Mouse (Mus musculus) erythroblast, adult 5-6 weeks (primary cell): ENCODE results near the gene Zfp853. TPM values are rescaled to one million over a fixed set of nuclear protein-coding genes. Genes with fewer than 3 reads are reported as not detected.

Experiments used
- ATAC-seq: replicated peaks from 2 replicates; pipeline ENCODE4 v1.8.0; 2016; ENCODE audit warnings: moderate number of reproducible peaks, mild to moderate bottlenecking, moderate TSS enrichment, inconsistent platforms; ENCODE audit not compliant: poor library complexity, low FRiP score, severe bottlenecking
- total RNA-seq, 2 experiments: library from RNA; stranded (forward) in 1 of 2; stranded (reverse) in 1 of 2; fragments of 150-400 nt in 1 of 2; fragments of 200-764, 138-1000 nt in 1 of 2; gene quantifications; 2 replicates each; pipeline versions ENCODE4 v1.2.3 to v1.2.4; 2015 to 2017; ENCODE audit warnings: low replicate concordance in 2 of 2

Zfp853 gene
- total RNA-seq (2015; ENCODE audit: low replicate concordance) (not detected in 2 replicates), total RNA-seq (2017; ENCODE audit: low replicate concordance) (not detected in 2 replicates)

DNA sequence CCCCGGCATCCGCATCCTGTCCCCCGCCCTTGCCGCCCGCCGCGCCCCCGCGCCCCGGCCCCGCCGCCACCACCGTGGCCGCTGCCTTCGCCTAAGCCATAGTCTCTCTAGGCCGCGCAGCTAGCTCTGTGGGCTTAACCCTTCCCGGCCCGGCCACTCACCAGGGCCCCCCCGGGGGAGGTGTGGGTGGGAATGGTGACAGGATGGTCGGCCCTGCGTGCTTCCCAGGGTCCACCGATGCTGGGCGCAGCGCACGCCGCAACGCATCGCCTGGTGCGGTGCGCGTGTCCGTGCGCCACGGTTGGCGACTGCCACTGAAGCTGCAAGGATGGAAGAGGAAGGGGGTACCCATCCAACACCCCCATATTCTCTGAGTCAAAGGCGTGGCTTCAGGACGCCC is at the start of gene Zfp853:
Zfp853 (minus strand) TSS at position 220 of the 400 bp plus-strand sequence.
- no peak for ATAC-seq

DNA sequence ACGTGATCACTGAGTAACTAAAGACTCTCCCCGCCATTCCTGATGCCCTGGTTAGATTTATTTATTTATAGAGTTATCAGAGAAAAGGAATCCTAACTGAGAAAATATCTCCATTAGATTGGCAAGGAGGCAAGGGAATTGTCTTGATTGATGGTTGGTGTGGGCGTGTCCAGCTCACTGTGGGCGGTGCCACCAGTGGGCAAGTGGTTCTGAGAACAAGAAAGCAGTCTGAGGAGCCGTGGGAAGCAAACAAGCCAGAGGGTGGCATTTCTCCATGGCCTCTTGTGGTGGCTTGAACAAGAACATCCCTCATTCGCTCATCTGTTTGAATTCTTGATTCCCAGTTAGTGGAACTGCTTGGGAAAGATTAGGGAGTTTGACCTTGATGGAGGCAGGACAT is 46.2 kb upstream of the Zfp853 start:
- ATAC-seq: no peak

- no peak for ATAC-seq
Measured at GRCm38 (mm10) chr5:143336559-143336958, 43.1 kb upstream of the Zfp853 start.

DNA sequence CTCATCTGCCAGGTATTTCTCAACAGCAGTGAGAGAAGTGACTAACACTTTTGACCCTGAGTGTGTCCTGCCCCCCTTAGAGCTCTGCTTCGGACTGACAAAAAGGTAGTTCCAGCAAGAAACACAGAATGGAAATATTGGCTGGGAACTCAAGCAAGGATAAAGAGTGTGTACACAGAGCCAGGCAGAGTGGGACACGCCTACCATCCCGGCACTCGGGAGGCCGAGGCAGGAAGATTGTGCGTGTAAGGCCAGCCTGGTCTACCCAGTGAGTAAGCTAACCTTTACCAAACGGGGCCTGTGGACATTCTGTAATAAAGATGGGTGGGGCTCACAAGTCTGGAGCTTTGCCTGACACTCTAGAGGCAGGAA is 41.7 kb upstream of the Zfp853 start:
- ATAC-seq: no peak

DNA sequence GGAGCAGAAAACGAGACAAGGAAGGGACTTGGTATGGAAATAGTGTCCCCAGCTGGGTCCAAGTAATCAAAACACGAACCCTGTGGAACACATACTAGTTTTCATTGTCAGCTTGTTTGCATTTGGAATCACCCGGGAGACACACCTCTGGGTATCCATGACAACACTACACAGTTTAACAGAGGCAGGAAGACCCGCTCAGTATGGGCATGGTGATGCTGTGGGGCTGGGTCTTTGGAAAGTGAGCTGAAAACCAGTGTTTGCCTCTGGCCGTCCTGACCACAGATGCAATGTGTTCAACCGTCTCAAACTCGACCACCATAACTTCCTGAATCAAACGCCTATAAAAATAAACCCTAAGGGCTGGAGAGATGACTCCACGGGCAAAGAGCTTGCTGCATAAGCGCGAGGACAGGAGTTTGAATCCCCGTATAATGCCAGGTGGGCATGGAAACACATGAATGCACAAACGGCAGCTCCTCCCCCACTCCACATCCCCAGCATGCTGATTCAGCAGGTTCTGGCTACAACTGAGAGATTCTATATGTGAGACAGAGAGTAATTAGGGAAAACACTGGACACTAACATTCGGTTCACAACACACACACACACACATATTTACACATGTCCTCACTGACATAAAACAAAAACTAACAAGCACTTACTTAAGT is 41.1 kb upstream of the Zfp853 start:
- no peak for ATAC-seq

DNA sequence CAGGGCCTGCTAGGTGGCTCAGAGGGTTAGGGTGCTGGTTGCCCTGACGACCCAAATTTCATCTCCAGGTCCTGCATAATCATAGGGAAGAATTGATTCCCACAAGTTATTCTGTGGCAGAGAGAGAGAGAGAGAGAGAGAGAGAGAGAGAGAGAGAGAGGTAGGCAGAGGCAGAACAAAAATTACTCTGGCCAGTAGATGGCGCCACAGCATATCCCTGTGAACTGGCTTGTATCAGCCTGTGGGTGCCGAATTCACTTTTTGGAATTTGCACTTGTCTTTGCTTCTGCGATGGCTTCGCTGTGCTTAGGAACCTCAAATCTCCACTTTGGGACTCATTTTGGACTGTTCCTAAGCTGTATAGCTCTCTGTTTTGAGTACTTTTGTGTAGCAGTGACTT is 40.4 kb upstream of the Zfp853 start:
- ATAC-seq: no peak

DNA sequence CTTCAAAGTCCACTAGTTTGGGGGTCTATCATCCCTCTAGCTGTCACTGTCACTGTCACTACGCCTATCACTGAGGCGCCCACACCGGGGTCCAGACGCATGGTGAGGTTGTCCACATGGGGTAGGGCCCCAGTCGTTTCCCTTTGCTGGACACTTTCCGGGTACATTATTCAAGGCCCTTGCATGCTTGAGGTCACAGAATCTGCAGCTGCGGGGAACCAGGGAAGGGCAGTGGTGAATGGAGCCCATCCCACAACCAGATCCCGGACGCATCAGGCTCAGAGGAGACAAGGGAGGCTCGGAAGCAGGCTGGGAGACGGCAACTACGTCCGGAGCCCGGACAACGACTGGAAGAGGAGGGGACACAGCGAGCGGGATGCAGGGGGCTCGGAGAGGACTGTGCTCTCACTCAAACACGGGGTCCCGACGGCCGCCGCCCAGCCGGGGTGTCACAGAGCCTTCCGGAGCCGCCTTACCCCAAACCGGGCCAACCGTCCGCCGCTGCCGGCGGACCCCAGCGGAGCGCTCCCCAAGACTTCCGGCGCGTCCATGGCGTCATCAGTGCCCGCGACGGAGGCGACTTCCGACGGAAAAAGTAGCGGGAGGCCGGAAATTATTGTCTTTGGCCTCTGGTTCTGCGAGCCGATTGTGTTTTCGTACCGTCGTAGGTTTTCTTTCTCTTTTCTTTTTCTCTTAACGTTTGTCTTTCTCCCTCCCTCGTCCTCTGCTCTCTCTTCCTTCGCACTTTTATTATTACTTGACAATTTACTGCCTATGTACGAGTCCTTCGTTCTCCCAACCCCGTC is 35.5 kb upstream of the Zfp853 start, which contains the start of gene Zdhhc4:
Zdhhc4 (minus strand) TSS at position 567 of the 806 bp plus-strand sequence.
- ATAC-seq: peak; percentile 80

DNA sequence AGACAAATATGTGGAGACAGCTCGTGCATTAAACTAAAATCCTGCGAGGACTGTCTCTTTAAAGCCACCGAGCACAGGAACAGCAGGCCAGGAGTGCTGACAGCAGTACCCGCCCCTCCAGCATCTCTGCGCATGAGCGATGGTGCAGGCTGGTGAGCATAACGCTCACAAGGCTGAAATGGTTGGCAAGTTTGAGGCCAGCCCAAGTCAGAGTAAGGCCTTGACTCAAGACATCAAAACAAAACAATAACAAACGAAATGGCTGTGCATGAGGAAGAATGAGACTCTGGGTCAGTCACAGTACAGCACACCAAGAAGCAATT is 23.8 kb upstream of the Zfp853 start:
- ATAC-seq: no peak

GRCm38 (mm10) chr5:143316605-143317287 is 23.3 kb upstream of the Zfp853 start:
- ATAC-seq: no peak

GRCm38 (mm10) chr5:143315514-143315888 is 22.1 kb upstream of the Zfp853 start:
- no peak for ATAC-seq

DNA sequence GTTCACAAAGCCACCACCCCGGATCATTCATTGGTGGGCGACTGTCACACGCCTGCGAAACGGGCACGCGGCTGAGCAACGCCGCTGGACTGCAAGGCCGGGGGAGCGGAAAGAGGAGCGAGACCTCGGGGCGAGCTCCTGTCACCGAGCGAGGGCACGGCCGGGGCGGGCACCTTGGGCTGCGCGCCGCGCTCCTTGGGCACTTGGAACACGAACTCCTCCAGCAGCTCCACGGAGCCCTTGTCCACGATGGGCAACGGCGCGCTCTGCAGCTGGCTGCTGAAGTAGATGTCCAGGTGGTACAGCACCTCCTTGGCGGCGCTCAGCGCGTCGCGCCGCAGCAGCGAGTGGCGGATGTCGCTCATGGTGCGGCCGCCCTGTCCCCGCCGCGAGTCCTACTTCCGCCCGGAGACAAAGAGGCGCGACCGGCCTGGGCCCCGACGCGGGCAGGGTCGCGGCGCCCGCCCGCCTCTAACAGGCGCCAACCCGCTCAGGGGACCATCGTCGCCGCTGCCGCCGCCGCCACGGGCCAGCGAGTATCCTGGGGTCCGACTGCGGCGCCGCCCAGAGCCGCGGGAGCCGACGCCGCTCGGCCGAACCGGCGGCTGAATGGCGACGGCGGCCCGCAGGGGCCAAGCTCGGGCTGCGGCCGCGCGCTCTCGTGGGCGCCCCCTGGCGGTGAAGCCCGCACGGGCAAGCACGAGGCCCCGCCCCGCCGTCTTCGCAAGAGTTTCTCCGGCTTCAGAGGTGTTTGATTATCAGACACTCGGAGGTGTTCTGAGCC is 21.5 kb upstream of the Zfp853 start, which contains the start of gene E130309D02Rik:
E130309D02Rik (minus strand) TSS at position 631 of the 784 bp plus-strand sequence.
- ATAC-seq: peak; percentile 55

GRCm38 (mm10) chr5:143314183-143314729 is 20.8 kb upstream of the Zfp853 start:
- ATAC-seq: peak; percentile 33; the same call in 1 of the 2 replicates

DNA sequence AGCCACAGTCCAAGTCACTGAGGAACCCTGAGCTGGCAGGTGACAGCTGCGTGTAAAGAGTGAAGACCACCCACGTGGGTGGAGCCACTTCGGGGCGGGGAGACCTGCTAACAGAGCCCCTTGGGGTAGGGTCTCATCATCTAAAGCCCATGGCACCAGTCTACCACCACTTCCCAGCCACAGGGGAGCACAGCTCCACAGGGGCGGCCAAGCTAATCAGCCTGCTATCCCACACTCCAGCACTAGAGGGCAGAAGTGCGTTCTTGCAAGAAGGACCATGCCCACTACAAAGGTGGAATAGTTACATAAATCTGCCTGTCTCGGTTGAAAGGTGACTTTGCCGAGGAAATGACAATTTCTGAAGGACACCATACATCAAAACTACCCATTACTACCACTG is 18.5 kb upstream of the Zfp853 start:
- ATAC-seq: peak; percentile 61

GRCm38 (mm10) chr5:143309916-143310315 is 16.5 kb upstream of the Zfp853 start:
- no peak for ATAC-seq

DNA sequence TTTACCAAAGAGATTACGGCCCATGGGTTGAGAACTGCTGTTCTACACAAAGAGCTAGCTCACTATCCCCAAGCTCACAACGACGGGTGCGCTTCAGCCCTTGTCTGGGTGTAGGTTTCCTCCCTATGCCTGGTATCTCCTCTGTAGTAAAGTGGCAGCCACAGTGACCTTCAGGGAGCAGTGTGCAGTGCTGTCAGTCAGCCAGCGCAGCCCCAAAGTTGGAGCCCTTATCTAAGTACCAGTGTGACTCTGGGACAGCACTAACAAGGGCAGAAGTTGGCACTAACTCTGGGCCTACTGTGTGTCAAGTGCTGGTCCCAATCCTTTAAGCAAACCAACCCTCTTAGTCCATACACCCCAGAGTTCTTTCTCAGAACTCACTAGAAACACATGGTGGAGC is 15.4 kb upstream of the Zfp853 start:
- ATAC-seq: no peak

- ATAC-seq: no peak
Measured at GRCm38 (mm10) chr5:143304251-143304650, 10.8 kb upstream of the Zfp853 start.

DNA sequence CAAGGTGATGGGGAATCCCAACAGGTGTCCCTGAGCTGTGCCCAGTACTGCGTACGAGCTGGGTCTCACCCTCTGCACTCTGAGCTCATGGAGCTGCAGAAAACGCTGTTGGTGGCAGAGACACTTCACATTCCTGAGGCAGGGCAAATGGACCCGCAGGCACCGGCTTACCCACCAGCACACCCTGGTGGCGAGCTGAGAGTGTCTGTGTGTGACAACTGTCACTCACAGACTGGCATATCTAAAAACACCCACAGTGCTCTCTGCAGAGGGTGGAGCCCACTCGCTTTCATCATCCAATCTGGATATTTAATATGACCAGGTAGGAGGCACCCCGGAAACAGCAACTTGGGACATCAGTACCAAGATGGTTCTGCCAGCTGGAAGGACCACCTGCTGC is 7.9 kb upstream of the Zfp853 start:
- no peak for ATAC-seq

DNA sequence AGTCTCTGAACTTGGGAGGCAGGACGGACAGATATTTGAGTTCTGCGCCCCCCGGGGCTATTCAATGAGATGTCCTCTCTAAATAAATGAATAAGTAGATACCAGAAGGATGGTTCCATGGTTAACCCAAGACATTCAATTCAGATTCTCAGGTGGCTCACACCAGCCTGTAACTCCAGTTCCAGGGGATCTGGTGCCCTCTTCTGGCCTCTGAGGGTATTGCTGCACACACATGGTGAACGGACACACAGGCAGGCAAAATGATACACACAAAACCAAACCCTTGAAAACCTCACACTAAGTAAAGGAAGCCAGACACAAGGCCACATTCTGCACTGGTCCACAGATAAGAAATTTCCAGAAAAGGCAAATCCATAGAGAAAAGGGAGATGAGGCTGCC is 6.3 kb upstream of the Zfp853 start:
- no peak for ATAC-seq

DNA sequence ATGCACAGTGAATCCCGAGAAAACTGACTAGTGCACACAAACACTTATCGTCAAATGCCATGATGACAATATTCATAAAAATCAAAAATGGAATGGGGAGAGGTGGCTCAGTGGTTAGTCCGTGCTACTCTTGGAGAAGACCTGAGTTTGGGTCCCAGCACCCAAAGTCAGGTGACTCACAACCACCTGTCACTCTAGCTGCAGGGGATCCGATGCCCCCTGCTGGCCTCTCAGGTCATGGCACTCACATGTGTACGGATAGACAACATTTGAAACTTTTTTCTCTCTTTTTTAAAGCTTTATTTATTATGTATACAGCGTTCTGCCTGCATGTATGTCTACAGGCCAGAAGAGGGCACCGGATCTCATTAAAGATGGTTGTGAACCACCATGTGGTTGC is 5.0 kb upstream of the Zfp853 start:
- no peak for ATAC-seq

- ATAC-seq: no peak
Measured at GRCm38 (mm10) chr5:143297986-143298385, 4.6 kb upstream of the Zfp853 start.
